Mouse (Mus musculus) urinary bladder, postnatal 25 days (tissue): ENCODE data around the gene Tacc2.

Experiments
- DNase-seq: peaks from one replicate; pipeline ENCODE4 v3.0.0; 2022; ENCODE audit warnings: low spot score

The Tacc2 gene

GRCm38 (mm10) chr7:130617591-130617990, 40.4 kb downstream of the Tacc2 start:
- DNase-seq = no peak

GRCm38 (mm10) chr7:130621068-130621467, 43.8 kb downstream of the Tacc2 start:
- DNase-seq = no peak

DNA sequence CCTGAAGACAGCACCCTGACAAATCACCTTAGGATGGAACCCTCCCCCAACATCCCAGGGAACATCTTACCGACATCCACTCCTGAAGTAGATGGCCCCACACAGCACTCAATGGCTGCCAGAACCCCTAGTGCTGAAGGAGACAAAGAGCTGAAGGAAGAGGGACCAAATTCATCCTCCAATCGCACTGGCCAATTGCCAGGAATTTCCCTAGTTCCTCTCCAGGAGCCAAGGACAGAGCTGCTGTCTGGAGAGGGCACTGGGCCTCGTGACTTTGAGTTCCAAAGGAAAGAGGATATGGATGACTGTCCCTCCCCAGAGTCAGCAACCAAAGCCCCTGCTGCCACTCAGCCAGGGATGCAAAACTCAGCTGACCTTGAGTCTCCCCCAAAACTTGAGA, 44.7 kb downstream of the Tacc2 start:
- no peak for DNase-seq

DNA sequence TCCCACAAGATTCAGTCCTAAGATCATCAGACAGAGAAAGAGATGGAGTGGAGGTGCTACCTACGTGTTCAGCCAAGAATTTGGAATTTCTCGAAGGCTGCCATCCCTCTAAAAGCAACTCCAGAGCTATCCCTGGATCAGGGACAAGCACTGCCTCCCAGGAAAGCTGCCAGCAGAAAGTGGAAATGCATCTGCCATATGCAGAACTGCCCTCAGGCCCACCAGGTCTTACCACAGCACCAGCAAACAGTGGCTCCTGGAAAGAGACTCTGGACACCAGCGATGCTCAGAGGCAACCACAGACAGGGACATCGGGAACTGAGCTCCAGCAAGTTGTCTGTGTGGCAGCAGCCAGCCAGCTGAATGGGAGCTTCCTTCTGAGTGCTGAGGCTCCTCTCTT, 45.1 kb downstream of the Tacc2 start:
- no peak for DNase-seq

DNA sequence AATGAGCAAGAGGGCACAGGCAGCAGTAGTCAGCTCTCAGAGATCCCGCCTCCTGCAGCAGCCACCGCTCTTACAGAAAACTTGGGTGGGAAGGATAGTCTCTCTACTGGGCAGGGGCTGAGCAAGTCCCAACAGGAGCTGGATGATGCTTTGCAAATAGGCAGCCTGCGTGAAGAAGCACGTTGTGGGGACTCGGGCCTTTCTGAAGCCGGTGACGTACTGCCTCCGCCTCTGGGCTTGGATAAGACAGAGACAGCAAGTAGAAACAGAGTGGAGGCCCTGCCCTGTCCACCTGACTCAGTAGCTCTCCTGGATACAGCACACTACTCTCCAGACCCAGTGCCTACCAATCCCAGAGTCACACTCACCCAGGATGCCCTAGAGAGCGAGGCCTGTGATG, 47.1 kb downstream of the Tacc2 start:
- no peak for DNase-seq

GRCm38 (mm10) chr7:130625361-130625760, 48.1 kb downstream of the Tacc2 start:
- DNase-seq = no peak

GRCm38 (mm10) chr7:130628601-130629000, 51.4 kb downstream of the Tacc2 start:
- no peak for DNase-seq

GRCm38 (mm10) chr7:130629999-130630398, 52.8 kb downstream of the Tacc2 start:
- DNase-seq = no peak

GRCm38 (mm10) chr7:130630956-130631355, 53.7 kb downstream of the Tacc2 start:
- DNase-seq = no peak

DNA sequence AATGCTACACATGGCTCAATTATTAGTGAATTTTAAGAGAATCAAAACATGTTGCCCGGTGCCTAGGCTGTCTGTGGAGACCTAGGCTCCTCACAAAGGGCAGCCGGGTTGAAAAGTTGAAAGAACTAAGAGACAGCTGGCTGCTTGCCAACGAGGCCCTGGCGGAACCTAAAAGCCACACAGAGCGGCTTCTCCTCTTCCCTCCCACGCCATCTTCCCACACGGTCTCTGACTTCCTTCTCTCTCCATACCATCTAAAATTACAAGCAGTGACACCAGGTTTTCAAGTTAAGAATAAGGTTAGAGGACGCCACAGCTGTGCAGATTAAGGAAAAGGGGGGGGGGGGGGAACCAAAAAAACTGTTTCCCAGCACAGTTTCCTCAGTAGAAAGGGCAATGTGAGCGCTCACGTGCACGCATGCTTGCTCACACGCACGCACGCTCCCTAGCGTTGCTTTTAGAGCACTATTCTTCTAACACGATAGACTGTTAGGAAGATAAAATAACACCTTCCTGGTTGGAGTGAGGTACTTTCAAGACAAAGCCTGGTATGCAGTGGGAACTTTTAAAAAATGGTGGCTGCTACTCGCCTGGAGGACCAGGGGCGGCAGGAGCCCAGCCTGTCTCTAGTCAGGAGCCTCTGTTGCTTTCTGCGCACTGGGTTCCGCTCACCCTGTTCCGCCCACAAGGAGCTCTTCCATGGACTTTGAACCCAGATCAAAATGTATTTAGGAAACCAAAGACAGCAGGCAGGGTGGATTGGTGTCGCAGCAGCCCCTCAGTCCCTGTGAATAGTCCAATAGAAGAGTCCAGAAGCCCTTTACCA, 54.5 kb downstream of the Tacc2 start:
- DNase-seq = no peak

- no peak for DNase-seq
These were observed 55.1 kb downstream of the Tacc2 start for GRCm38 (mm10) chr7:130632379-130632732.

- DNase-seq = no peak
These were observed 57.1 kb downstream of the Tacc2 start for GRCm38 (mm10) chr7:130634259-130634871.

DNA sequence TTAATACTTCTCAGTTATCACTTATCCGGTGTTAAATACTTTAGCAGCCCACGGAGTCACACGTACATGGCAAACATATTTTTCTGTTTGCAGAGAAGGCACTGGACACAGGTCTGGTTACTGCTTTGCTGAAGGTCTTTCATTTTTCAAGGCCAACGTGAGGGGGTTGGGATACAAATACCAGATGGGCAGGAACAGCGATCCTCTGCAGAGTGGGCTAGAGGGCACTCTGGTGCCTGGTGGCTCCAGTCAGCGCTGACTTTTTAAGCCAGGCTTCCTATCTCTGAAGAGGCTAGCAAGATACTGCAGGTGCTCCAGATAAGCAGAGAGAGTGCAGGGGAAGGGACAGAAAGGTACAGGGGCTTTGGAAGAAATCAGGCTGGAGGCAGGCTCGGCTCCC, 58.0 kb downstream of the Tacc2 start:
- no peak for DNase-seq

- DNase-seq = no peak
These were observed 59.0 kb downstream of the Tacc2 start for GRCm38 (mm10) chr7:130636274-130636673.

- DNase-seq = no peak
These were observed 59.7 kb downstream of the Tacc2 start for GRCm38 (mm10) chr7:130636902-130637301.

DNA sequence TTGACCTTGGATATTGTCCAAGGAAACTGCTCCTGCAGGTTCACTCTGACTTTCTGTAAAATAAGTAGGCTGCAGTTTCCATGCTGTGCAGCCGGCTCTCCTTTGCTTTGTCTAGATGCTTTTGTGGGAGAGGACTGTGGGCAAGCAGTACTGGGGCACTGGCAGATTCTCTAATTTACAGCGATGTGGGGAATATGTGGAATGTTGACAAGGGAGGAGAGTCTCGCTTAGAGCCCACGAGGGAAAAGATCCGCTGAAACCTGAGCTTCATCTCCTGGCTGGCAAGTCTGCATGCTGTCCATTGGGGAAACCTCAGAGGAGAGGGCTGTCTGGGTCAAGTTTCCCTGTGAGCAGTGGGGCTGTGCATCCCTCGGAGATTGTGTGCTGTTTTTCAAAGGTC, 60.6 kb downstream of the Tacc2 start:
- DNase-seq = no peak

DNA sequence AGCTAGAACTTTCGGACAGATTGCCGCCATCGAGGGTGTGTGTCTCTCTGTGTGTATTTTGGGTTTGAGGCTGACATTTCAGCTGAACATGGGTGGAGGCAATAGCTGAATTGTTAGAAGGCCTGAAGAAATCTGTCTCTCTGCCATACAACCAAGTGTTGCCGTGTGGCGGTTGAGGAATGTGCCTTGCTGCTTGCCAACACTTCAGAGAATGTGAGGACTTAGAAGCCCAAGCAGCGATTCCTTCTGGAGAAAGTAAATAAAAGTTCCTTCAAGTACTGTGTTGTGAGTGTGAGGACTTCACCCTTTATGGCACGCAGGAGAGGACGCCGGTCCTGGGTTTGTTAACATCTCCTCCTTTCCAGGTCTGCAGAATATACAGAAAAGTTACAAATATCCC, 63.4 kb downstream of the Tacc2 start:
- DNase-seq = no peak

DNA sequence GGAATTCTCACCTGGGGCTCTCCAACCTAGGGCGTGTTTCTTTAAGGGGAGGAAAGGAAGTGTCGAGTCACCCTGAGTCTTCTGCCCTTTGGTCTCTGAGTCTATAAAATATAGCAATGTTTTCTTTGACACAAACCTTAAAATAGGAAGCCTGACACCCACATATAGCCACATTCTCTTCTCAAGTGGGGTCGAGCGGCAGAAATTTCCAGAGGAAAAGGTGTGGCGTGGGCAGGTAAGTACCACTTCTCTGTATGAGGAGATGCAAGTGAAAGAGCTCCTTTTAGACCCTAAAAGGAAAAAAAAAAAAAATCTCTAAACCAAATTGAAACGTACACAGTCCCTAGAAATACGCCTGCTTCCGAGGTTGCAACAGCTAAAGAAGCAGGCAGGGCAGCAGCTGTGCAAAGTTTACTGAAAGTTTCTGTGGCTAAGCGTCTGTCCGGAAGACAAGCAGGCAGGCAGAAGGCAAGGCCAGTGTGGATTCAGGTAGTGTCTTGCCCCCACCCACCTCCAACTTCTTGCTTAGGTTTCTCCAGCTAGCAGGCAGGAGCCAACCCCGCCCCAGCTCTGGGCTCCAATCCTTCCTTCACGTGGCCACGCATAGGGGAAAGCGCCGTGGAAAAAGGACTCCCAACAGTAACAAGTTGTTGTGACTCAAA, 68.2 kb downstream of the Tacc2 start:
- no peak for DNase-seq

GRCm38 (mm10) chr7:130645994-130646761, 68.9 kb downstream of the Tacc2 start:
- DNase-seq = peak; percentile 71

DNA sequence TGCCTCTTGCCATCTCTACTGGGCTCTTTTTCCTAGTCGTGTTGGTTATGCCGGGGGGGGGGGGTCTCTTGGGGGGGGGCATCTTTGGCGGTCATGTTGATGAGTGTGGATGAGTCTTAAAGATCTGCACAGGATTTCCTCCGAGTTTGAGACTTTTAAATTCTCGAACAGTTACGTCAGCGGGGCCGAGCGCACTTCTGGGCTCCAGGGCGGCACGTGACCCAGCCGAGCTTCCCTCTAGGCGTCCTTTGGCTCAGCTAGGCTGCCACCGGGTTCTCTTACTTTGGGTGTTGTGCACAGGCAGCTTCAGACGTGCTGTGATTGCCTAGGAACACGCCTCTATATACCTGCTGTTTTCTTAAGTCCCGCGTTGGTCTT, 69.5 kb downstream of the Tacc2 start:
- DNase-seq = peak; percentile 62

DNA sequence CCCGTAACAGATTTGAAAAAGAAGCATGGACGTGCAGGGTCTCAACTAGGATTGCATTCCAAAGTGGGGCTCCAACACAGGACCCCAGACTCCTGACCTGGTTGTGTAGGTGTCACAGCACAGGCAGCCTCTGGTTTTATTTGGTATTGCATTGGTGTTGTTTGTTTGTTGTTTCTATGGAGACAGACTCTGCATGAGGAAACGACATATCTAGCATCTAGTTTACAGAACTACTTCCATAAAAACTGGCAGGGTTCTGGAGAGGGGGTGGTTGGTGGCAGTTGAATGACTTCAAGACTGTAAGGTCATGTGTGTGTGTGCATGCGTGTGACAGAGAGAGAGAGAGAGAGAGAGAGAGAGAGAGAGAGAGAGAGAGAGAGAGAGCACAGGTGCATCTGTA, 70.8 kb downstream of the Tacc2 start:
- no peak for DNase-seq

- no peak for DNase-seq
These were observed 72.0 kb downstream of the Tacc2 start for GRCm38 (mm10) chr7:130649257-130649656.

- DNase-seq = no peak
These were observed 73.4 kb downstream of the Tacc2 start for GRCm38 (mm10) chr7:130650621-130651020.
